Mouse (Mus musculus) hindbrain, embryonic 10.5 days (tissue): ENCODE measurements around the gene Hspb3. TPM values are rescaled to one million over a fixed set of nuclear protein-coding genes. Genes with fewer than 3 reads are reported as not detected.

Source experiments
- DNase-seq: peaks from one replicate; pipeline ENCODE4 v3.0.0-alpha.2; 2017; ENCODE audit warnings: low spot score
- H3K27ac ChIP-seq: fragments of 300-500 bp; sonication (generic); 2 replicates; pipeline ENCODE4 v1.5.1; 2016; ENCODE audit warnings: mild to moderate bottlenecking, moderate library complexity
- H3K27me3 ChIP-seq: fragments of 300-500 bp; sonication (generic); 2 replicates; pipeline ENCODE4 v1.6.1; 2016; ENCODE audit warnings: mild to moderate bottlenecking; ENCODE audit not compliant: poor library complexity, insufficient read depth, severe bottlenecking
- H3K36me3 ChIP-seq: fragments of 300-500 bp; sonication (generic); 2 replicates; pipeline ENCODE4 v1.6.1; 2016; ENCODE audit warnings: mild to moderate bottlenecking, moderate library complexity
- H3K4me1 ChIP-seq: fragments of 300-500 bp; sonication (generic); replicated peaks from 2 replicates; pipeline ENCODE4 v1.6.1; 2016; ENCODE audit warnings: mild to moderate bottlenecking
- H3K4me3 ChIP-seq: fragments of 300-500 bp; sonication (generic); 2 replicates; pipeline ENCODE4 v1.5.1; 2016; ENCODE audit warnings: mild to moderate bottlenecking, moderate library complexity
- H3K9me3 ChIP-seq: fragments of 300-500 bp; sonication (generic); 2 replicates; pipeline ENCODE4 v1.6.1; 2016; ENCODE audit warnings: mild to moderate bottlenecking, moderate library complexity
- WGBS: fragments of 180-500 bp; shearing (Covaris S2); methylation state at CpG from one replicate; pipeline ENCODE4 v1.1.7; 2016; 5-methylcytosine and 5-hydroxymethylcytosine counted together
- polyA plus RNA-seq: library from polyadenylated mRNA; unstranded; fragments of >200 nt; fragmentation: Nextera tagmentation; extraction: Ambion mirVana; gene quantifications from 2 replicates; pipeline ENCODE4 v1.2.1, GENCODE M21; 2016

Hspb3 gene
- 0.21 TPM in 1 of 2 replicates, not detected in the other for polyA plus RNA-seq

DNA sequence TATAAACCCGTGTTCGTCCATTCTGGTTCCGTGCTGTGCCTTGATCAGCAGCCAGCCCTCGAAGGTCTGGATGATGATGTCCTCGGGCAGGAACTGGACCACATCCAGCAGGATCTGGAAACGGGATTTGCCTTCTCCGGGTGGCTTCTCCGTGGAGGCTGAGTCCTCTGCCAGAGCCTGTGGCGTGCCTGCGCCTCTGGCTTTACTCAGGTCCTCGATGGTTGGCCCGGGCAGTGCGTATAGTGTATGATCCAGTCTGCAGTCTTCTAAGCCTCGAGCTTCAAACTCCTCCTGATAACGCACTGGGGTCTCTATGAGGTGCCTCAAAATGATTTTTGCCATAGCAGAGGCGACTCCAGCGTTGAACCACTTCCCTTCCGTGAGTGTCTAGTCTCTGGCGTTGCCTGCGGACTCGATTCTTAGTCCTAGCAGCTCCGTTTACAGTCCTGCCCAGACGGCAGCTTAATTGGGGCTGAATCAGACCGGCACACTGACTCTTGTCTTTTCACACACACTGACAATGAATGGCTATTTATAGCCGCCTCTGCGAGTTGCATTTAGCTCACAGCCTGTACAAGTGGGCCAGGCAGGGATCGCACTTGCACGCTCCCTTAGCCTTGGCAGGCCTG is at the start of gene Hspb3:
Gene Hspb3, minus strand, starts transcription at position 526 of the 629 bp plus-strand sequence.
- DNase-seq: peak; percentile 13
- H3K4me1 ChIP-seq: peaks cover 8% of the 10 kb centered on the region
- H3K27ac ChIP-seq: peak within 1 kb of the TSS; percentile 57
- WGBS: 74% methylated on average over 28 of the region's 28 CpGs
- H3K27me3 ChIP-seq: no peaks in the 10 kb centered on the region; the same call in 1 of the 2 replicates
- H3K9me3 ChIP-seq: no peaks in the 10 kb centered on the region
- H3K36me3 ChIP-seq: no peaks in the 10 kb centered on the region
- H3K4me3 ChIP-seq: no peak within 1 kb of the TSS

DNA sequence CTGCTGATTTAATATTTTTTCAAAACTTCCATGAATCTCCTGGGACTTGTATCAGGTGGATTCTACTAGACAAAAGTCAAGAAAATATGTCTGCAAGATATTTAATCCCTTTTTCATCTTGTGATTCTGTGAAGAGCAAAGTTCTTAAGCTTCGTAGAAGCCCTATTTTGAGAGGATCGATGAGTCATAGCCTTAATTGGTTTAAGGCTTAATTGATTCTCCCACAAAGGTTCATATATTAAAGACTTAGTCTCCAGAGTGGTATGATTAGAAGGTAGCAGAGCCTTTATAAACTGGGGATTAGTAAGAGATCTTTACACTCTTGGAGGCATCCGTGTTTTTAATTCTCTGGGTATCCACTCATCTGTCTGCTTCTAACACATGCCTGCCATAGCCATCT is 49.7 kb upstream of the Hspb3 start:
- no peak overlapping the region for H3K27ac ChIP-seq
- no peak overlapping the region for H3K4me3 ChIP-seq
- no peaks in the 10 kb centered on the region for H3K4me1 ChIP-seq
- no peaks in the 10 kb centered on the region for H3K36me3 ChIP-seq
- WGBS: 89% methylated on average over 3 of the region's 3 CpGs
- H3K27me3 ChIP-seq: no peaks in the 10 kb centered on the region
- no peak for DNase-seq
- H3K9me3 ChIP-seq: peaks cover 7% of the 10 kb centered on the region; the same call in 1 of the 2 replicates

DNA sequence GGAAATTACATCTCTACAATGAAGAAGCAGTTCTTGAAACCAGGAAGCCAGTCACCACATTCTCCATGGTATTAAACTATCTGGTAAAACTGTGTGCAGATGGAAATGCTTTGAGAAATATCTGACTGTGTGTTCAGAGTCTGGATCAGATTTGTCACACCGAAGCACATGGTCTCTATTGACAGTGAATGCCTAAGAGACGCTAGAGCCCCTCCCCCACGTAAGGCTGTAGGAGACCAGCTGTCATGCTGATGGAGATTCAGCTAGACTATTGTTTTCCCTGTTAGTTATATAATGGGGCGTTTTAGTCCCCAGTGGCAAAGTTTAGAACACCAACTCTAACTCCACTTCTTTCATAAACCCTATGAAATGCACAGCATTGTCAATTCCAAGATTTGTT is 42.7 kb upstream of the Hspb3 start:
- Histone ChIP-seq H3K4me1 (peaks cover 20% of the 10 kb centered on the region), H3K36me3 (no peaks in the 10 kb centered on the region), H3K9me3 (peaks cover 2% of the 10 kb centered on the region; the same call in 1 of the 2 replicates), H3K27me3 (no peaks in the 10 kb centered on the region), H3K27ac (peak overlapping the region; percentile 76), H3K4me3 (no peak overlapping the region)
- peak; percentile 57 for DNase-seq
- WGBS: 7% methylated on average over 4 of the region's 4 CpGs

DNA sequence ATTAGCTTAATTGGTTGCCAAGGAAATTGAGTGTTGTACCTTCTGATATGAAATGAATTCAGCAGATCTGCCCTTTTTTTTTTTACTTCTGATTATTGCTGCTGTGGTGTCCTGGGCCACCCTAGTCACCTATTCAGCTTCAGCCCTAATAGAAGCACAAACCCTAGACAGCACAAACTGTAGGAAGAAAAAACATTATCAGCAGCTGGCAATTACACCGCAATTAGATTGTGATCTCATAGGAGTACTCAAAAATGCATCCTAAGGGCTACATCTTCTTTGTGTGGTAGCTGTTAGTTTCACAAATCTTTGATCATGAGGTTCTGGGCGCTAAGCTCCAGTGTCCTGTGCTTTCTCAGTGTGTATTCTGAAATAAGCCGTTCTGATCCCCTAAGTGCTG is 37.7 kb upstream of the Hspb3 start:
- Histone ChIP-seq H3K27me3 (no peaks in the 10 kb centered on the region), H3K9me3 (peaks cover 2% of the 10 kb centered on the region; the same call in 1 of the 2 replicates), H3K27ac (no peak overlapping the region), H3K4me3 (no peak overlapping the region), H3K36me3 (no peaks in the 10 kb centered on the region), H3K4me1 (peaks cover 6% of the 10 kb centered on the region)
- no peak for DNase-seq
- WGBS: 90% methylated on average over 3 of the region's 3 CpGs

DNA sequence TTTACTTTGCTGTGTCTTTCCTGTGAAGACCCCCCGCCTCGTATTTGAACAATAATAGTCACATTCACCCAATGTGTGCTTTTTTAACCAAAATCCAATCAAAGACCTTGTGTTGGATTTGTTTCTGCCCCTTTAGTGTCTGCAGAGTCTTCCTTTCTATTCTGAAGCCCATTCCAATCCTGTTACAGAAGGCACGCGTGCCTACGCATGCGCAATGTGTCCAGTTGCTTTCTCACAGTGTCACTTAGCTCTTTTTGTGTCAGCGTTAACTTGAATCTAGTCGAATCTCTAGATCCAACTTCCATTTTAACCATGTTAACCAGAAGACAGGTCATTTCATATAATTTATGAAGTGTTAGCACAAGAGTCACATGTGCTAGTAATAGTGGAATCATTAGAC is 36.5 kb upstream of the Hspb3 start:
- H3K4me3 ChIP-seq: no peak overlapping the region
- no peaks in the 10 kb centered on the region for H3K4me1 ChIP-seq
- 96% methylated on average over 8 of the region's 8 CpGs for WGBS
- H3K36me3 ChIP-seq: no peaks in the 10 kb centered on the region
- H3K9me3 ChIP-seq: peaks cover 2% of the 10 kb centered on the region
- no peaks in the 10 kb centered on the region for H3K27me3 ChIP-seq
- H3K27ac ChIP-seq: no peak overlapping the region
- DNase-seq: no peak

DNA sequence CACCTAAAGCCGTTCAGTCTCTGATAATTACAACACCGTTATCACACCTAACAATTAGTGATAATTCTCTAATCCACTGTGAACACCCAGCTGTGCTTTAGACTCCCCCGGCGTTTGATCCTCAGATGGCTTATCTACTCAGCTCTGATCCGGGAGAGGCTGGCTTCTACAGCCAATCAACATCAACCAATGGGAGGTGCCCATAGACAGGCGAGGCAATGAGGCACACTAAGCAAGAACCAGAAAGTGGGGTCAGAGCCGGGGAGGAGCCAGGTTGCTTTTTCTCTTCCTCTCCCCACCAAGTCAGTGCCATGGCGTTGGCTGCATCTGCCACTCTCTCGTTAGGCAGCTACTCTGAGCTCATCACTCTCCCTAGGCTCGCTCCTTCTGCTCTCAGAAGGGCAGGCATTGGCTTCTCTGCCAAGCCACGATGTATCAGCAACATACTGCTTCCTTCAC is 36.0 kb upstream of the Hspb3 start:
- Histone ChIP-seq H3K9me3 (peaks cover 2% of the 10 kb centered on the region), H3K4me3 (no peak overlapping the region), H3K27ac (no peak overlapping the region), H3K36me3 (no peaks in the 10 kb centered on the region), H3K4me1 (no peaks in the 10 kb centered on the region), H3K27me3 (no peaks in the 10 kb centered on the region)
- WGBS: 54% methylated on average over 11 of the region's 11 CpGs
- DNase-seq: no peak

DNA sequence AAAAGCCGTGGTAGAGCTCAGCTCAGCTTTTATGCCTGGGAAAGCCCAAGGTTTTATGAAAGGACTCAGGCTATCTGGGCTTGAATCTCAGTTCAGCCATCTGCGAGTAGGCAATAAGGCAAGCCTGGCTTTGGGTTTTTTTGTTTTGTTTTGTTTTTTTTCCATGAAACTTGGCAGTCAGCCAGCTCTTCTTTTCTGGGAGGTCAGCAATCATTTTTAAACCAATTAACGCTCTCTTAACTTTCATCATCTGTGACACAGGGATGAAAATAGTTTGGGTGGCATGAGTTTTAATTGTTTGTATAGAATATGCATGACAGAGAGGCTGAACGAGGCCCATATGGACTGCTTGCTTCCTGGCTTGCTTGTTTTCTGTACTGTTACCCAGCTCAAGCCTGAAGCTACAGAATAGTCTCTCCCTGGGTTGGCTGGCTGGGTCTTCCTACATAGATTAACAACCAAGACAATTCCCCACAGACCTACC is 33.4 kb upstream of the Hspb3 start:
- H3K27me3 ChIP-seq: no peaks in the 10 kb centered on the region
- no peaks in the 10 kb centered on the region for H3K4me1 ChIP-seq
- 80% methylated on average over 4 of the region's 4 CpGs for WGBS
- H3K27ac ChIP-seq: no peak overlapping the region
- no peaks in the 10 kb centered on the region for H3K36me3 ChIP-seq
- H3K9me3 ChIP-seq: no peaks in the 10 kb centered on the region; the same call in 1 of the 2 replicates
- DNase-seq: no peak
- H3K4me3 ChIP-seq: no peak overlapping the region

DNA sequence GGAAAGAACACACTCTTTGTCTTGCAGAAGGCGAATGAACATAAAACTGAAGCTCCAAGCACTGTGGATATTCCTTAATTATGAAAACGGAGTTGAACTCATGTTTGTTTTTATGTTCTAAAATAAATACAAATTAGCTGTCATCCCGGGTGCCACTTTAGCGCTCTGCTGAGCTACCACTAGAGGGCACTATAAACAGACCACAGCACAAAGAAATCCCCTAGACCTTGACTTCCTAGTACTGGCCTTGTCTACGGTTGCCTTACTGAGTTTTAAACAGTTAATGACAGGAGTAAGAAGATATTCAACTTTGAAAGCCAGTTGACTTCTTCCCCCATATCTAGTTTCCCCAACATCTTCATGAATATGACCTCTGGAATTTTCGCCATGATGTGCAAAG is 29.9 kb upstream of the Hspb3 start:
- H3K9me3 ChIP-seq: no peaks in the 10 kb centered on the region; the same call in 1 of the 2 replicates
- H3K4me3 ChIP-seq: no peak overlapping the region
- no peaks in the 10 kb centered on the region for H3K27me3 ChIP-seq
- peak; percentile 44 for DNase-seq
- H3K36me3 ChIP-seq: no peaks in the 10 kb centered on the region
- no peak overlapping the region for H3K27ac ChIP-seq
- no peaks in the 10 kb centered on the region for H3K4me1 ChIP-seq
- WGBS: 24% methylated on average over 6 of the region's 6 CpGs

DNA sequence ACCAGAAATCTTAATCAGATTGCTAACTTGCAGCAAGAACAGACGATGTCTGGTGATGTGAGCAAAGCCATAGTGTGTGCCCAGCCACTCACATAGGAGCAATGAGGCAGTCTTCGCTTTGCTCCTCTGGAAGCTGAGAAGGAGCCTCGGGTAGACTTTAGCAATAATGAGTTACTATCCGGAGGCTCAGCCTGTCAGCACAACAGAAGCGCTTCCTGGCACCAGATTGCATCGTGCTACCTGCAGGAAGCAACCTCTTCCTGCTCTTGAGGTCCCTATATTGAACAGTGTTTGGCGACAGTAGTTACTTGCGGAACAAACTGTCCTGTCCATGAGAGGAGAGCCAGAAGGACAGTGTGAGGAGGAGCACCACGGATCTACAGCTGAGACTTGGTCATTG is 28.2 kb upstream of the Hspb3 start:
- Histone ChIP-seq H3K9me3 (no peaks in the 10 kb centered on the region; the same call in 1 of the 2 replicates), H3K27ac (no peak overlapping the region), H3K36me3 (no peaks in the 10 kb centered on the region), H3K4me1 (no peaks in the 10 kb centered on the region), H3K27me3 (no peaks in the 10 kb centered on the region), H3K4me3 (no peak overlapping the region)
- no peak for DNase-seq
- WGBS: 71% methylated on average over 9 of the region's 9 CpGs

DNA sequence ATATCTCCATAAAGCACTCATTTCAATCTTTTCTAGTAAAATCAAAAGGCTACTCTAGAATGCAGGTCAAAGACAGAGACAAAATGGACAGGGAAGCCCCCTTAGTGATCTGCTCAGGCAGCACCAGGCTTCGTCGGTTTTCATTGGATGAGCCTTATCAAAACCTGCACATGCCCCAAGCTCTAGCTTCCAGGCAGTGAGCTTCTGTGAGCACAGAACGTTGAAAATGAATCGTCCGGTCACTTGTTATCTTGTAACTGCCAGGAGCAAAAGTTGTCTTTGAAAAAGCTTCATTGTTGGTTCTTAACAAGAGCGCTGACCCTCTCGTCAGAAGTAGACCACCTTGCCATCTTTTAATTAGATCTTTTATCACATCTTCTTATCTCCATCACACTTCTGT is 26.4 kb upstream of the Hspb3 start:
- WGBS: 85% methylated on average over 7 of the region's 7 CpGs
- Histone ChIP-seq H3K36me3 (no peaks in the 10 kb centered on the region), H3K27ac (no peak overlapping the region), H3K4me1 (no peaks in the 10 kb centered on the region), H3K27me3 (no peaks in the 10 kb centered on the region), H3K9me3 (no peaks in the 10 kb centered on the region), H3K4me3 (no peak overlapping the region)
- DNase-seq: no peak

DNA sequence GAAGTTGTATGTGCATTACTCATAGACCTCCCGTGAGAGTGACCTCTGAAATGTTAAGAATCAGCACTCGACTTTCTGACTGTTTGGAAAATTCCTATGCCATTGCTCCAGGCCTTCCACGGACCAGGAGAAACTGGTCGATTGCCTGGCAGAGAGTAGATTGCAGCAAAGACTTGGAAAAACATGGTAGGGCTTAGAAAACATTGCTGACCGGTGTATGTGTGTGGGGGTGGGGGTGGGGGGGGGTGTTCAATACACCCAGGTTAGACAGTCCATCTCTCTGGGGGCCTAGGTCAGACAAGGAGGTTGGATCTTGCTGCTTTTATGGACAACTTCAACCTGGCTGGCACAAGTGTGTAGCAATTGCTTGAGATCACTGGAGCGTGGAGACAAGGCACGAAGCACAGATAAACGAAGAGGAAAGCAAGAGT is 23.2 kb upstream of the Hspb3 start:
- DNase-seq: no peak
- H3K27me3 ChIP-seq: no peaks in the 10 kb centered on the region
- H3K27ac ChIP-seq: no peak overlapping the region
- H3K36me3 ChIP-seq: no peaks in the 10 kb centered on the region
- H3K9me3 ChIP-seq: no peaks in the 10 kb centered on the region
- no peak overlapping the region for H3K4me3 ChIP-seq
- H3K4me1 ChIP-seq: no peaks in the 10 kb centered on the region
- WGBS: 70% methylated on average over 8 of the region's 8 CpGs

DNA sequence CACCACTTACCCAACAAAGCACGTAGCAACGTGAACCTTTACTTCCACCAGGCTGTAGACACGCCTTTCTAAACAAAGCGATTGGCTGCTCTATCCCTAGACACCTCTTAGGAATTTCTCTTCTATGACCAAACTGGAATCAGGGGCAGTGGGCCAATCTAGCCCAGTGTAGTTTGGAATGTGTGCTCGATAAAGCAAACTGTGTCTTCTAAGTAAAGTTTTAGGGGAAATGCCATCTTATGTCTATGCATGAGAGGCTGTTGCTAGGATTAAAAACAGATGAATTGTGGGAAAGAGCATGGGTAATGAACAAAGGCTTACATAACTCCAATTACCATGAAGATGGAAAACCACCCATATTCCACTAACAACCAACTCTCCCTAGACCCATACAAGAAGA is 19.3 kb upstream of the Hspb3 start:
- no peak for DNase-seq
- no peaks in the 10 kb centered on the region for H3K4me1 ChIP-seq
- peaks cover 7% of the 10 kb centered on the region; the same call in 1 of the 2 replicates for H3K9me3 ChIP-seq
- WGBS: 88% methylated on average over 5 of the region's 5 CpGs
- no peak overlapping the region for H3K27ac ChIP-seq
- no peaks in the 10 kb centered on the region for H3K36me3 ChIP-seq
- no peaks in the 10 kb centered on the region for H3K27me3 ChIP-seq
- no peak overlapping the region for H3K4me3 ChIP-seq

DNA sequence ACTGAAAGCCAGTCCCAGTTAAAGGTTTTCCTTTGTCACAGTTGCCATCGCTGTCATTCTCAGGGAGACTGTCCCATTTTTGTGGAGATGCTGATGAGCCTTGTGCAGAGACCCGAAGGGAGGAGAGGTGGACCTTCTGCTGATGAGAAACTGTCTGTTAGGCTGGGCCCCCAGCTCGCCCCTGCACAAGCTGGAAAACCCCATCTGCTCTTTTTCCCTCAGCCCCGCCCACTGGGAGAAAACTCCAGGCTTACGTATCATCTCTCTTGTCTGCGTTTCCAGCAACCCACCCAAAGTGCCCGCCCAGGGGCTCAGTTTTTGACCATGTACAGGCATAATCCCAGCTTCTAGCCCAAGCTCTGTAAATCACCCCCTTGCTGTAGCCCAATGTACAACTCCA is 17.2 kb upstream of the Hspb3 start:
- Histone ChIP-seq H3K27ac (no peak overlapping the region), H3K9me3 (peaks cover 7% of the 10 kb centered on the region; the same call in 1 of the 2 replicates), H3K4me3 (no peak overlapping the region), H3K4me1 (no peaks in the 10 kb centered on the region), H3K36me3 (no peaks in the 10 kb centered on the region), H3K27me3 (no peaks in the 10 kb centered on the region)
- WGBS: 90% methylated on average over 7 of the region's 7 CpGs
- no peak for DNase-seq
